Mouse (Mus musculus) urinary bladder, postnatal 0 days (tissue): ENCODE data around the gene Cgrrf1. TPM values are rescaled to one million over a fixed set of nuclear protein-coding genes. Genes with fewer than 3 reads are reported as not detected.

Experiments used
- polyA plus RNA-seq: library from polyadenylated mRNA; unstranded; fragments of >200 nt; fragmentation: Nextera tagmentation; extraction: Ambion mirVana; gene quantifications from 2 replicates; pipeline ENCODE4 v1.2.1, GENCODE M21; 2015

The Cgrrf1 gene
- polyA plus RNA-seq = 28.6 and 35.5 TPM in 2 replicates

GRCm38 (mm10) chr14:46831837-46832333 lies at the start of gene Cgrrf1:
TSS of gene Cgrrf1 (plus strand) at chr14:46832125.

GRCm38 (mm10) chr14:46787787-46788504 lies 44.0 kb upstream of the Cgrrf1 start, which contains the start of gene Cnih1:
TSS of gene Cnih1 (minus strand) at chr14:46788411.

GRCm38 (mm10) chr14:46821873-46822716 lies 9.8 kb upstream of the Cgrrf1 start, which contains the start of gene Gmfb:
TSS of gene Gmfb (minus strand) at chr14:46822242.

GRCm38 (mm10) chr14:46882431-46883067 lies 50.6 kb downstream of the Cgrrf1 start, which contains the start of gene Samd4:
TSS of gene Samd4 (plus strand) at chr14:46882854.

Other genes starting within 250 kb of the Cgrrf1 start
- 24.8 and 32.7 TPM in 2 replicates for gene Cdkn3, start 71.6 kb upstream of the Cgrrf1 start, polyA plus RNA-seq
- 141 and 161 TPM in 2 replicates for gene Cnih1, start 43.7 kb upstream of the Cgrrf1 start, polyA plus RNA-seq
- gene Gmfb, start 9.9 kb upstream of the Cgrrf1 start, polyA plus RNA-seq = 41.9 and 42.2 TPM in 2 replicates
- gene Samd4, start 50.7 kb downstream of the Cgrrf1 start, polyA plus RNA-seq = 13.1 and 18.1 TPM in 2 replicates